In the genomic region with DNA sequence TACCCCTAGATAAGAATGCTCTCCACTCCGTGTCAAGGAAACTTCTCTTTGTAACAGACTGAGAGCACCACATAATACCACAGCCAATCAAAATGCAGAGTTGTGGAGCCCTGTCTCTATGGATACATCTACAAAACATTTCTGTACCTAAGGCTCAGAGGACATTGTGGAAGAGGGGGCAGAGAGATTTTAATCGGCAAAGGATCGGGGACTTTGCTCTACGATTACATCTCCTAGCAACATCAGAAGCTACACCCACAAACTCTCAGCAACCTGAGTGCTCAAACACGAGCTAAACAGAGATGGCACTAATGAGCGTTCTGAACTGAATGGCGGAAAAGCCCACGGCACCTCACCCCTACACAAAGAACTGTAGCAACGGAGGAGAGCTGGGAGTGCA, we compare ENCODE assay signal across 21 mouse cellular contexts.
"Had no signal": no experiment of that assay in that cellular context is flagged by ENCODE, and none has a peak within 500 bp of the region (broad histone marks: within the 10 kb centered on the region; RNA-seq: fewer than 3 reads in every experiment).

No protein-coding gene starts in this region.

- H3K27me3 ChIP-seq: kidney, embryonic 15.5 days; limb, embryonic 12.5 days; limb, embryonic 15.5 days; midbrain, embryonic 12.5 days; midbrain, embryonic 15.5 days; neural tube, embryonic 12.5 days; neural tube, embryonic 15.5 days; stomach, embryonic 15.5 days had no signal

- H3K9ac ChIP-seq: kidney, embryonic 15.5 days; limb, embryonic 12.5 days; limb, embryonic 15.5 days; liver, embryonic 14.5 days; liver, postnatal 0 days; lung, embryonic 14.5 days; midbrain, embryonic 12.5 days; midbrain, embryonic 15.5 days; neural tube, embryonic 12.5 days; neural tube, embryonic 15.5 days; stomach, embryonic 15.5 days had no signal

- DNase-seq: kidney, postnatal 10 days; kidney, postnatal 36 days; left cerebral cortex, postnatal 4 days; liver, postnatal 0 days; lung, embryonic 14.5 days; right cerebral cortex, adult 18-20 months; right cerebral cortex, postnatal 14 days; right cerebral cortex, postnatal 4 days; spleen, adult 18-20 months; thymus, postnatal 36 days had no signal

- ATAC-seq: liver, postnatal 0 days; lung, postnatal 0 days; midbrain, embryonic 15.5 days had no signal

- H3K4me1 ChIP-seq: limb, embryonic 15.5 days; stomach, embryonic 15.5 days had no signal

- H3K4me3 ChIP-seq: kidney, embryonic 15.5 days; limb, embryonic 12.5 days; limb, embryonic 15.5 days; midbrain, embryonic 12.5 days; midbrain, embryonic 15.5 days; neural tube, embryonic 12.5 days; neural tube, embryonic 15.5 days; stomach, embryonic 15.5 days had no signal

- H3K36me3 ChIP-seq: kidney, embryonic 15.5 days; limb, embryonic 12.5 days; limb, embryonic 15.5 days; midbrain, embryonic 12.5 days; midbrain, embryonic 15.5 days; neural tube, embryonic 12.5 days; stomach, embryonic 15.5 days had no signal

- H3K27ac ChIP-seq: kidney, embryonic 15.5 days; limb, embryonic 12.5 days; limb, embryonic 15.5 days; liver, embryonic 14.5 days; macrophage; midbrain, embryonic 12.5 days; midbrain, embryonic 15.5 days; neural tube, embryonic 12.5 days; neural tube, embryonic 15.5 days; stomach, embryonic 15.5 days had no signal
